Mouse (Mus musculus) megakaryocyte, embryonic 14.5 days (primary cell): ENCODE results near the gene Lrrc75b. TPM values are rescaled to one million over a fixed set of nuclear protein-coding genes. Genes with fewer than 3 reads are reported as not detected.
A peak's percentile ranks its signal among the peaks of the same experiment; 100 is the strongest.
"Not testable (repeated sequence)": the region's sequence is repeated elsewhere in the genome, so short reads cannot be mapped to it uniquely, and the experiment has no call there.

Experiments used
- H3K27me3 ChIP-seq: replicated peaks from 2 replicates; pipeline ENCODE3; 2012; ENCODE audit warnings: inconsistent platforms
- H3K36me3 ChIP-seq: replicated peaks from 2 replicates; pipeline ENCODE3; 2012; ENCODE audit warnings: low read length, inconsistent platforms, mixed read lengths
- H3K4me1 ChIP-seq: 2 replicates; pipeline ENCODE4 v1.6.1; 2012; ENCODE audit warnings: inconsistent platforms
- H3K4me3 ChIP-seq: replicated peaks from 2 replicates; pipeline ENCODE3; 2012; ENCODE audit warnings: moderate library complexity, mild to moderate bottlenecking, inconsistent platforms
- H3K9me3 ChIP-seq: 2 replicates; pipeline ENCODE4 v1.6.1; 2012; ENCODE audit warnings: inconsistent platforms
- FLI1 ChIP-seq: IDR thresholded peaks from 2 replicates; pipeline ENCODE4 v1.6.1; 2012; ENCODE audit warnings: low read length, inconsistent platforms, mixed read lengths
- GATA1 ChIP-seq: IDR thresholded peaks from 3 replicates; pipeline ENCODE4 v1.6.1; 2012; ENCODE audit warnings: mixed read lengths, low read length, inconsistent platforms, borderline replicate concordance
- polyA plus RNA-seq: library from polyadenylated mRNA; stranded (reverse); fragments of >175 nt; gene quantifications from 2 replicates; pipeline ENCODE4 v1.2.3, GENCODE M21; 2012; ENCODE audit warnings: low replicate concordance; ENCODE audit not compliant: insufficient read depth

The Lrrc75b gene
- polyA plus RNA-seq, 1 experiment: not detected

GRCm38 (mm10) chr10:75548486-75548885, 11.6 kb downstream of the Lrrc75b start:
- H3K4me1 ChIP-seq: peaks cover 28% of the 10 kb centered on the region
- H3K4me3 ChIP-seq: no peak overlapping the region
- peaks cover 13% of the 10 kb centered on the region for H3K9me3 ChIP-seq
- no peak for TF ChIP-seq FLI1
- TF ChIP-seq GATA1: no peak
- H3K36me3 ChIP-seq: no peaks in the 10 kb centered on the region
- H3K27me3 ChIP-seq: peaks cover 39% of the 10 kb centered on the region

- peaks cover 22% of the 10 kb centered on the region for H3K4me1 ChIP-seq
- no peaks in the 10 kb centered on the region for H3K36me3 ChIP-seq
- peaks cover 35% of the 10 kb centered on the region for H3K27me3 ChIP-seq
- no peak overlapping the region for H3K4me3 ChIP-seq
- TF ChIP-seq FLI1 (no peak), GATA1 (no peak)
- peaks cover 17% of the 10 kb centered on the region for H3K9me3 ChIP-seq
Observed at GRCm38 (mm10) chr10:75547901-75548300, 12.2 kb downstream of the Lrrc75b start.

GRCm38 (mm10) chr10:75536123-75536522, 24.0 kb downstream of the Lrrc75b start:
- H3K4me1 ChIP-seq: peaks cover 15% of the 10 kb centered on the region
- peaks cover 2% of the 10 kb centered on the region for H3K27me3 ChIP-seq
- H3K36me3 ChIP-seq: peaks cover 60% of the 10 kb centered on the region
- H3K9me3 ChIP-seq: peaks cover 6% of the 10 kb centered on the region; the same call in 1 of the 2 replicates
- peak overlapping the region; percentile 10 for H3K4me3 ChIP-seq
- TF ChIP-seq FLI1: no peak
- no peak for TF ChIP-seq GATA1

- Histone ChIP-seq H3K27me3 (peaks cover 2% of the 10 kb centered on the region), H3K4me1 (peaks cover 22% of the 10 kb centered on the region), H3K9me3 (peaks cover 6% of the 10 kb centered on the region; the same call in 1 of the 2 replicates), H3K4me3 (no peak overlapping the region), H3K36me3 (peaks cover 60% of the 10 kb centered on the region)
- TF ChIP-seq GATA1 (no peak), FLI1 (no peak)
Observed at GRCm38 (mm10) chr10:75535423-75535822, 24.7 kb downstream of the Lrrc75b start.

GRCm38 (mm10) chr10:75534934-75535333, 25.2 kb downstream of the Lrrc75b start:
- peaks cover 62% of the 10 kb centered on the region for H3K36me3 ChIP-seq

GRCm38 (mm10) chr10:75534216-75534615, 25.9 kb downstream of the Lrrc75b start:
- Histone ChIP-seq H3K4me1 (peaks cover 28% of the 10 kb centered on the region), H3K27me3 (no peaks in the 10 kb centered on the region), H3K9me3 (peaks cover 6% of the 10 kb centered on the region; the same call in 1 of the 2 replicates), H3K4me3 (no peak overlapping the region), H3K36me3 (peaks cover 67% of the 10 kb centered on the region)
- TF ChIP-seq GATA1 (no peak), FLI1 (no peak)

More at GRCm38 (mm10) chr10:75534934-75535333, 25.2 kb downstream of the Lrrc75b start:
- Histone ChIP-seq H3K9me3 (peaks cover 6% of the 10 kb centered on the region; the same call in 1 of the 2 replicates), H3K4me3 (no peak overlapping the region), H3K27me3 (peaks cover 2% of the 10 kb centered on the region), H3K4me1 (peaks cover 26% of the 10 kb centered on the region)
- no peak for TF ChIP-seq FLI1
- no peak for TF ChIP-seq GATA1

- Histone ChIP-seq H3K4me1 (peaks cover 28% of the 10 kb centered on the region), H3K4me3 (peak overlapping the region; percentile 50), H3K36me3 (peaks cover 71% of the 10 kb centered on the region), H3K27me3 (no peaks in the 10 kb centered on the region), H3K9me3 (no peaks in the 10 kb centered on the region)
- TF ChIP-seq GATA1 (no peak), FLI1 (no peak)
Observed at GRCm38 (mm10) chr10:75531532-75532090, 28.5 kb downstream of the Lrrc75b start.

- peaks cover 68% of the 10 kb centered on the region for H3K36me3 ChIP-seq
- peaks cover 32% of the 10 kb centered on the region for H3K4me1 ChIP-seq
- TF ChIP-seq FLI1 (no peak), GATA1 (no peak)
- H3K4me3 ChIP-seq: no peak overlapping the region
- no peaks in the 10 kb centered on the region for H3K9me3 ChIP-seq
- H3K27me3 ChIP-seq: no peaks in the 10 kb centered on the region
Observed at GRCm38 (mm10) chr10:75530322-75530721, 29.8 kb downstream of the Lrrc75b start.

- H3K27me3 ChIP-seq, H3K9me3 ChIP-seq, H3K4me3 ChIP-seq: not testable (repeated sequence)
- Histone ChIP-seq H3K36me3 (peaks cover 78% of the 10 kb centered on the region), H3K4me1 (peaks cover 26% of the 10 kb centered on the region)
Observed at GRCm38 (mm10) chr10:75525450-75525849, 34.7 kb downstream of the Lrrc75b start.

- Histone ChIP-seq H3K4me3 (no peak overlapping the region), H3K4me1 (peaks cover 42% of the 10 kb centered on the region), H3K36me3 (peaks cover 72% of the 10 kb centered on the region), H3K9me3 (no peaks in the 10 kb centered on the region), H3K27me3 (no peaks in the 10 kb centered on the region)
- TF ChIP-seq GATA1 (no peak), FLI1 (no peak)
Observed at GRCm38 (mm10) chr10:75521643-75522042, 38.5 kb downstream of the Lrrc75b start.
